Mouse (Mus musculus) cortical plate, adult 2 months (tissue): ENCODE results near the gene Igf1. TPM values are rescaled to one million over a fixed set of nuclear protein-coding genes. Genes with fewer than 3 reads are reported as not detected.

ENCODE experiments used
- H3K27ac ChIP-seq: fragments of 200-500 bp; 2 replicates; pipeline ENCODE4 v1.5.1; 2012; ENCODE audit warnings: low read length, control low read depth, inconsistent platforms; ENCODE audit not compliant: insufficient read depth
- H3K4me1 ChIP-seq: fragments of 200-500 bp; 2 replicates; pipeline ENCODE4 v1.6.1; 2011; ENCODE audit warnings: low read length; ENCODE audit not compliant: control insufficient read depth, insufficient read depth
- H3K4me3 ChIP-seq: fragments of 200-500 bp; 2 replicates; pipeline ENCODE4 v1.5.1; 2011; ENCODE audit warnings: mild to moderate bottlenecking, low read length, control low read depth; ENCODE audit not compliant: insufficient read depth
- CTCF ChIP-seq: fragments of 200-500 bp; IDR thresholded peaks from 2 replicates; pipeline ENCODE4 v1.5.1; 2011; ENCODE audit warnings: mild to moderate bottlenecking, control low read depth, low read length; ENCODE audit not compliant: insufficient read depth; ENCODE audit errors: extremely low read depth
- POLR2A ChIP-seq: fragments of 200-500 bp; IDR thresholded peaks from 2 replicates; pipeline ENCODE4 v1.6.1; 2011; ENCODE audit warnings: mild to moderate bottlenecking, low read length, control low read depth; ENCODE audit not compliant: insufficient read depth; ENCODE audit errors: extremely low read depth
- polyA plus RNA-seq: library from polyadenylated mRNA; depleted of rRNA; stranded (reverse); fragments of >200 nt; gene quantifications from 2 replicates; pipeline ENCODE4 v1.2.3, GENCODE M21; 2012

Gene Igf1
- polyA plus RNA-seq, 1 experiment: 5.0 TPM

DNA sequence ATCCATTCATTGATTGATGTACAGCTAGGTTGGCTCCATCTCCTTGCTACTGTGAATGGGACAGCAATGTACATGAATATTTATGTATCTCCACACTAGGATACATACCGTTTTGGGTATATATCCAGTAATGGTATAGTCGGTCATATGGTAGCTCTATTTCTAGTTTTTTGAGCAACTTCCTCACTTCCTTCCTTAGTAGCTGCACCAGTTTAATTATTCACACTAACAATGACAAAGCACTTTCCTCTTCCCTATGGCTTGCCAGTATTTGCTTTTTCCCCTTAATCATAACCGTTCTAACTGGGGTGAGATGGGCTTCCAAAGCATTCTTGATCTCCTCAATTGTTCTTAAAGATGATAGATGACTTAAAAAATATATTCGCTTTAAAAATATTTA is 15.6 kb upstream of the Igf1 start:
- TF ChIP-seq POLR2A (no peak), CTCF (no peak)

DNA sequence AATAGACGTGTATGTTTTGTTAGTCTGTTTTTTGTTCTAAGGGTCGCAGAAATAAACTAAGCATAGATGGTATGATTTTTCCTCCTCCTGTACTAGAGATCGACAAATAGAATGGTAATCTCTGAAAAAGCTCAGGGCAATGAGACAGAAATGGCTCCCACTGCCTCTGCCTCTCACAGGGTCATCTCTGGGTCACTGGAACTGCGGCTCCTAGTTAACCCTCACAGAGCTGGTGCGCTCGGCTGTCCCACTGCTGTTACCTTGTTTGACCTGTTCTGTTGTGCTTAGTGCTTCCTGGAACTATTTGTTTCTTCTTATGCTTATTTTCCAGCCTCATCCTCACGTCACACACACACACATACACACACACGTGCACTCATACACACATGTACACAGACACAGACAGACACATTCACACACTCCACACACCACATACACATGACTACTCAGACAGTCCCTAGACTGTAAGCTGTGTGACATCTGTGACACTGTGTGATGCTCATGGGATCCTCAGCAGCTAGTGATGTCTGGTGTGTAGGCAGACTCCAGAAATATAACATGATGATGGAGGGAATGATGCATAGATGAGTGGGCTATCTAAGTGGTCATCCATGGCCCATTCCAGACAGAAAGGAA is 13.0 kb upstream of the Igf1 start:
- TF ChIP-seq POLR2A (no peak), CTCF (no peak)
- H3K27ac ChIP-seq: no peak overlapping the region
- no peaks in the 10 kb centered on the region for H3K4me1 ChIP-seq

More for the DNA sequence above, 15.6 kb upstream of the Igf1 start:
- no peak overlapping the region for H3K4me3 ChIP-seq
- H3K27ac ChIP-seq: no peak overlapping the region
- no peaks in the 10 kb centered on the region for H3K4me1 ChIP-seq

DNA sequence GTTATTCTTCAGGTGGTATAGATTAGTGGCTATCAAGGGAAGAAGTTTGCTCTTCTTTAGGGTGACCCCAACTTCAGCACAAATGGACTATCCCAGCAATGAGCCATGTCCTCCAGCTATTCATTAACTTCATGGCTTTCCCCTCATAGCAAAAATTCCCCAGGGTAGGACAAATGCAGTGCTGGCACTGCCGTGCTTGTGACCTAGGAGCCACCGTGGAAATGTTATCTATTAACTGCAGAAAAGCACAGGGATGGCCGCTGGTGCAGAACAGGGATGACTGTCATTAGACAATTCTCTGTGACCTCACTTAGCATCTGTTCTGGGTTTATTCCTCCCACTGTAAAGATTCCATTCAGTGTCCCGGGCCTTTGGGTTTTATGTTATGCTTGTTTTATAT is 10.2 kb upstream of the Igf1 start:
- TF ChIP-seq CTCF (no peak), POLR2A (no peak)
- Histone ChIP-seq H3K4me1 (no peaks in the 10 kb centered on the region), H3K4me3 (no peak overlapping the region), H3K27ac (no peak overlapping the region)

More for the DNA sequence above, 13.0 kb upstream of the Igf1 start:
- no peak overlapping the region for H3K4me3 ChIP-seq

DNA sequence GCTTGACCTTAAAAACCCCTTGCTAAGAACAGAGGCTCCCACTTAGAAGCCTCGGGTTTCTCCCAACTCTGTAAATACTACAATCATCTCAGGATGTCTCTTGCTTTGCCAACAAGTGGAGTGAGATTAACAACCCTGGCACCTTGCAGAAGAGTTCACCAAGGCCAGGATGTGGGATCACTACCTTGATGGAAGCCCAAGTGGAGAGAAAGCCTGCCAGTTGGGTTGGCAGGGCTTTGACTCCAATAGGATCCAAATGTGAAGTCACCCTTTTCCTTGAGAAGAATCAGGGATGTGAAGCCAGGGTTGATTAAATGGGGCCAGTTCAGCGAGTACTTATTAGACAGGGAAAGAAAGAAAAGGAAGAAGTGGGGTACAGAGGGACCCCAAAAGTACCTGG is 9.6 kb upstream of the Igf1 start:
- no peak overlapping the region for H3K4me3 ChIP-seq
- no peak for TF ChIP-seq CTCF
- no peak for TF ChIP-seq POLR2A
- H3K27ac ChIP-seq: no peak overlapping the region
- H3K4me1 ChIP-seq: no peaks in the 10 kb centered on the region

DNA sequence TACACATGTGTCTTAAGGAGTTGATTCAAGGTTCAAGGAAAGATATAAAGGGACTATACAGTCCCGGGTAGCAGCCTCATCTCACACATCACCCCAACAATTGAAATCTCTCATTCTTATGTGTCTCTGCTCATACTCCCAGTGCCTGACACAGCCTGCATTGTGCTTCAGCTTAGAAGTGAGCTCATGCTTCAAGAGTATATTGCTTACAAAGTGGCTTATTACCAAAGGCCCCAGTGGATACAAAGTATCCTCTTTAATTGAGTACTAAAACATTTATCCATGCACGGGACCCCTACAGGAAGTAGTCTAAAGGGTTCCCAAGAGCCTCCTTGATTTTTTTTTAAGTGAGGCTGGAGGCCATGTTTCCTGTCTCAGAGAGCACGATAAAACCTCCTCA is 6.6 kb upstream of the Igf1 start:
- Histone ChIP-seq H3K4me3 (no peak overlapping the region), H3K27ac (no peak overlapping the region), H3K4me1 (no peaks in the 10 kb centered on the region)
- TF ChIP-seq CTCF (no peak), POLR2A (no peak)

DNA sequence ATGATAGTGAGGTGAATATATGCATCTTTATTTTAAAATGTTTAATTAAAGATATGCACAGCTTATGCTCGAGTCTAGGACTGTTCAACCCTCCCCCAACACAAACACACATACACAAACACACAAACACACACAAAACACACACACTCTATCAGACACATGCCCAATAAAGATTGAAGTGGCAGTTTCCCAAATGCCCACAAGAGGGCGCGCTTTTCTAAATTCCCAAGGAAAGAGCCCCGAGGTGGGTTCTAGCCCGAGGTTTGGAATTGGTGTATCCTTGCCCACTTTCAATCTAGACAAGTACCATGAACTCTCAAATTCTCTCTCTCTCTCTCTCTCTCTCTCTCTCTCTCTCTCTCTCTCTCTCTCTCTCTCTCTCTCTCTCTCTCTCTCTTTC is 3.7 kb upstream of the Igf1 start:
- H3K27ac ChIP-seq: no peak overlapping the region

DNA sequence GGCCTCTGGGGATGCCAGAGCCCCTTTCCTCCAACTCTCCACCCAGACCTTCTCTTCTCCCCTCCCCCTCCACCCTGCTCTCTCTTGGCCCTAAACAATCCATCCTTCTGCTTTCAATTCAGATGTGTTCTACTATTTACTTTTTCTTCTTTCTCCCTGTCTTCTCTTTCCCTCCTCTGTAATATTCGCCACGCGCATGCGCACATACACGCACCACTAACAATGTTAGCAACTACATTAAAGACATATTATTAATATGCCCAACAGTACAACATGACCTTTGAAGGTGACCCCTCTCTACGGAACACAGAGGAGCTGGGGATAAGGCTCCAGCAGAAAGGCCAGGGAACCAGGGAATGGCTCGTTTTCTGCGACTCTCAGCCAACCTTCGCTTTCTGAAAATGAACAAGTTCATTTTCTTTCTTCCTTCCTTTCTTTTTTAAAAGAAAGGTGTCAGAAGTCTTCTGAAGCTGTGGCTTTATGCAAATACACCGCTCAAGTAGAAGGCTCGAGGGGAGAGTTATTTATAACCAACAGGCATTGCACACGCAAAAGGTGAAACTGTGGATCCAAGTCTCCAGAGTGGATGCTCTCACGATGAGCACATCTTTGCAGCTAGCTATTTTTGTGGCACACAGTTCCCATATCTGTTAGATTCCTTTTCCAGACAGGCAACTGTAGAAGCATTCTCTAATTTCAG is 2.5 kb upstream of the Igf1 start:
- H3K4me3 ChIP-seq: no peak overlapping the region
- no peaks in the 10 kb centered on the region for H3K4me1 ChIP-seq
- TF ChIP-seq POLR2A: no peak
- no peak for TF ChIP-seq CTCF
- H3K27ac ChIP-seq: no peak overlapping the region

More for the DNA sequence above, 3.7 kb upstream of the Igf1 start:
- Histone ChIP-seq H3K4me3 (no peak overlapping the region), H3K4me1 (no peaks in the 10 kb centered on the region)
- peak; percentile 39; the same call in 1 of the 2 replicates for TF ChIP-seq CTCF
- TF ChIP-seq POLR2A: no peak

DNA sequence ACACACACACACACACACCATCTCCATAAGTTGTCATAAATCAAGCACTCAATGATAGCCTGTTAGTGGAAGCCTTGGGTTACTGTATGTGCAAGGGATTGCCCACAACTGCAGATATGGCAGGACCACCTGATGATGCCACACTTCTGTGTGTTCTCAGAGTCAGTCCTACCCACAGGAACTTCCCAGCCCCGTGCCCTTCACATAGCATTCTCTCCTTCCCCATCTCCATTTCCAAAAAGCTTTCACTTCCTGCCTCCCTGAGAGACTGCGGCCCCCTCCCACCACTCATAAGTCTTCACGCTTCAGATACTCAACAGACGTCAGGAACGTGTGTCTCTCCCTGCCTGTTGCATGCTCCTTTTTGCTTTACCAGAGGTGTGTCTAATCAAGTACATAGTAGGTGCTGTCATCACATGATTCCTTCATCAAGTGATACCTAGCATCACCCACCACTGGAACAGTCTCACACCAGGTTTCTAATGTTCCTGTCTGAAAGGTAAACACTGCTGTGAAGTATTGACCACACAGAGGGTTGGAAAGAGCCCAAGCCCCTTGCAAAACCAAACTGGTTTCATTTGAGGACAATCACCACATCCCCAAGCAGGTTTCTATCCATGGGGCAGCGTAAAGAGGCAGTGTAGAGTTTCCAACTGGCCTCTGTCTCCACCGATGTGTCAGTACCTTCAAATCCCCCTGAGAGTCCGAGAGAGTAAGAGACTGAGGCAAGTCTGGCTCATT is 680 bp upstream of the Igf1 start:
- no peak for TF ChIP-seq POLR2A
- no peak for TF ChIP-seq CTCF
- H3K4me3 ChIP-seq: no peak overlapping the region
- no peak overlapping the region for H3K27ac ChIP-seq
- H3K4me1 ChIP-seq: no peaks in the 10 kb centered on the region

DNA sequence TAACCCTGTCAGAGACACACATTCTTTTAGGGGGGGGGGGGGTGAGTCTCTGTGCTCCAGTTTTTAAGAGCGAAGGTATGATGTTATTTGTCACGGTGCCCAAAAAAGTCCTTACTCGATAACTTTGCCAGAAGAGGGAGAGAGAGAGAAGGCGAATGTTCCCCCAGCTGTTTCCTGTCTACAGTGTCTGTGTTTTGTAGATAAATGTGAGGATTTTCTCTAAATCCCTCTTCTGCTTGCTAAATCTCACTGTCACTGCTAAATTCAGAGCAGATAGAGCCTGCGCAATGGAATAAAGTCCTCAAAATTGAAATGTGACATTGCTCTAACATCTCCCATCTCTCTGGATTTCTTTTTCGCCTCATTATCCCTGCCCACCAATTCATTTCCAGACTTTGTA is 874 bp downstream of the Igf1 start:
- peak overlapping the region; percentile 30; the same call in 1 of the 2 replicates for H3K4me3 ChIP-seq
- H3K4me1 ChIP-seq: no peaks in the 10 kb centered on the region
- no peak overlapping the region for H3K27ac ChIP-seq
- TF ChIP-seq CTCF (no peak), POLR2A (no peak)
